In the genomic region with DNA sequence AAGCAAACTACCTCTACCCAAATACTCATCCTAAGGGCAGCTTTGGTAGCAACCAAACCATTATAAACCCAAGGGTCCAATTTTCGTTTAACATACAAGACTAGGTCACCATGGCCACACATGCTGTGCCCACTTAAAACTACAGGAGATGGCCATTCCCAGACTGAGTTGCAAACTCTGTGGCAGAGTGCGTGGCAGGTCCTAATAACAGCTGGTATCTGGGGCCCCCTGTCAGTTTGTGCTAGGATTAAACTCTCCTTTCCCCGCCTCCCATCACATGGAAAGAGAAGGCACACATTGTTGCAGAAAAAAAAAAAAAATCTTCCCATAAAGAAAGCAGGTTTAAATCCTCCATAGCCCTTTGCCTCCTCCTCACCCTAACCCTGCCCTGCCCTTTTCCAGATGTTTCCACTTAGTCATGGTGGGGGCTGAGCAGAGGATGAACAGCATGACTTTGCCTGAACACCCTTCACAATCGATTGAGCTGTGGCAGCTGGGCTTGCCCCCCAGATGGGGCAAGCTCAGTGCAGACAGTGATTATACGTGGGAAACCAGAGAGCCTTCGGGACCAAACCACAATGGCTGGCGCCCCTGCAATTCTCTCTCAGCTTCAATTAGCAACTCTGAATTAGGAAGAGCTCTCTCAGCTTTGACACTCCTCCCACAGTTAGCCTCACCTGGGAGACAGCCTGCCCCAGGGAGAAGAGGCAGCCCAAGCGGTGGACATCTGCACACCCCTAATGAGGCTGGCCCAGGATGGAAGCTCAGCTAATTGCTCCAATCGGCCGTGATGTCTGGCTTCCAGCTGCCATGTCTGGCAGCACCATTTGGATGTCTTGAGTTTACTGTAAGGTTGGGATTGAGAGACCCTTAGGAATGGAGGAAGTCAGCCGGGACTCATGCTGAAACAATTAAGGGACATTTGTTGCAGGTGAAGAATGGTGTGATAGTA, we compare ENCODE assay signal across 9 mouse cellular contexts.
DNase-seq lines count a peak whose midpoint lies in the region; ATAC-seq and TF ChIP-seq lines count a peak whose summit lies in the region.
"Had no signal": no experiment of that assay in that cellular context is flagged by ENCODE, and none has a peak within 500 bp of the region (broad histone marks: within the 10 kb centered on the region; RNA-seq: fewer than 3 reads in every experiment).

No protein-coding gene starts in this region.

- no peak overlapping the region for H3K4me2 ChIP-seq in forebrain, embryonic 11.5 days (ENCODE audit: low read depth, low read length, severe bottlenecking)
- no peak overlapping the region for H3K4me2 ChIP-seq in hindbrain, postnatal 0 days (ENCODE audit: low read depth, low read length)
- H3K4me2 ChIP-seq in neural tube, embryonic 13.5 days = no peak overlapping the region
- H3K4me2 ChIP-seq: lung, embryonic 15.5 days had no signal

- H3K9ac ChIP-seq in forebrain, embryonic 11.5 days (ENCODE audit: low read length) = no peak overlapping the region
- H3K9ac ChIP-seq in hindbrain, postnatal 0 days (replicated peaks; ENCODE audit: low read length) = no peak overlapping the region
- H3K9ac ChIP-seq in neural tube, embryonic 13.5 days = no peak overlapping the region
- H3K9ac ChIP-seq: lung, embryonic 15.5 days had no signal

- ATAC-seq in forebrain, embryonic 11.5 days (replicated peaks; ENCODE audit: low FRiP score) = peak; percentile 82
- peak; percentile 83 for ATAC-seq in hindbrain, postnatal 0 days
- ATAC-seq in neural tube, embryonic 13.5 days (ENCODE audit: low read depth) = peak; percentile 83

- H3K27me3 ChIP-seq in forebrain, embryonic 11.5 days (ENCODE audit: control insufficient read depth, insufficient read depth, low read length) = no peaks in the 10 kb centered on the region
- no peaks in the 10 kb centered on the region for H3K27me3 ChIP-seq in hindbrain, postnatal 0 days (ENCODE audit: insufficient read depth, low read length)
- H3K27me3 ChIP-seq in neural tube, embryonic 13.5 days = no peaks in the 10 kb centered on the region
- H3K27me3 ChIP-seq: lung, embryonic 15.5 days had no signal

- peak overlapping the region; percentile 46; the same call in 1 of the 2 replicates for H3K27ac ChIP-seq in forebrain, embryonic 11.5 days (ENCODE audit: low read depth, low read length)
- no peak overlapping the region for H3K27ac ChIP-seq in hindbrain, postnatal 0 days
- peak overlapping the region; percentile 25 for H3K27ac ChIP-seq in neural tube, embryonic 13.5 days (replicated peaks)
- H3K27ac ChIP-seq: lung, embryonic 15.5 days had no signal

- H3K9me3 ChIP-seq in forebrain, embryonic 11.5 days (ENCODE audit: control insufficient read depth, low read length) = no peaks in the 10 kb centered on the region
- H3K9me3 ChIP-seq in hindbrain, postnatal 0 days (ENCODE audit: low read length) = no peaks in the 10 kb centered on the region
- no peaks in the 10 kb centered on the region for H3K9me3 ChIP-seq in neural tube, embryonic 13.5 days
- H3K9me3 ChIP-seq: lung, embryonic 15.5 days had no signal

- peak; percentile 25 for DNase-seq in gastrocnemius, adult 18-20 months (ENCODE audit: low spot score)
- no peak for DNase-seq in gastrocnemius, postnatal 10 days
- DNase-seq in forebrain, embryonic 11.5 days (ENCODE audit: low spot score) = peak; percentile 61
- peak; percentile 64 for DNase-seq in hindbrain, postnatal 0 days (ENCODE audit: low spot score)
- no peak for DNase-seq in left cerebral cortex, postnatal 25 days (ENCODE audit: low spot score in 2 of 2)
- no peak for DNase-seq in ovary, postnatal 36 days (ENCODE audit: low spot score)
- DNase-seq in kidney, adult 8-10 months = no peak

- no peaks in the 10 kb centered on the region for H3K36me3 ChIP-seq in forebrain, embryonic 11.5 days (ENCODE audit: control insufficient read depth, insufficient read depth, low read length)
- H3K36me3 ChIP-seq in hindbrain, postnatal 0 days (ENCODE audit: insufficient read depth, low read length) = no peaks in the 10 kb centered on the region
- H3K36me3 ChIP-seq in neural tube, embryonic 13.5 days = no peaks in the 10 kb centered on the region
- H3K36me3 ChIP-seq: lung, embryonic 15.5 days had no signal

- TF ChIP-seq CTCF in hindbrain, postnatal 0 days (IDR thresholded peaks at IDR 0.05; ENCODE audit: low read depth) = no peak

- intact Hi-C loops in left cerebral cortex, postnatal 25 days (cut with DNase I) = no loop called here

- 32% methylated on average over 11 of the region's 11 CpGs for WGBS in forebrain, embryonic 11.5 days
- WGBS in hindbrain, postnatal 0 days = 35% methylated on average over 11 of the region's 11 CpGs
- 33% methylated on average over 11 of the region's 11 CpGs for WGBS in neural tube, embryonic 13.5 days

- no peaks in the 10 kb centered on the region; the same call in 1 of the 2 replicates for H3K4me1 ChIP-seq in forebrain, embryonic 11.5 days (replicated peaks; ENCODE audit: control insufficient read depth, insufficient read depth, low read length)
- H3K4me1 ChIP-seq in hindbrain, postnatal 0 days (ENCODE audit: insufficient read depth, low read length) = peaks cover 6% of the 10 kb centered on the region; the same call in 1 of the 2 replicates
- peaks cover 8% of the 10 kb centered on the region; the same call in 1 of the 2 replicates for H3K4me1 ChIP-seq in neural tube, embryonic 13.5 days (replicated peaks)
- H3K4me1 ChIP-seq: lung, embryonic 15.5 days had no signal

- H3K4me3 ChIP-seq in forebrain, embryonic 11.5 days (ENCODE audit: low read depth, low read length) = no peak overlapping the region
- no peak overlapping the region for H3K4me3 ChIP-seq in hindbrain, postnatal 0 days (ENCODE audit: low read length)
- H3K4me3 ChIP-seq in neural tube, embryonic 13.5 days = no peak overlapping the region
- H3K4me3 ChIP-seq: lung, embryonic 15.5 days had no signal

Comparison
In these comparisons a context has a peak if more than half of its experiments do, and no peak if none do; other contexts are left out.
1. DNase-seq: peak in gastrocnemius, adult 18-20 months (single experiment), forebrain, embryonic 11.5 days (single experiment) and hindbrain, postnatal 0 days (single experiment); none in gastrocnemius, postnatal 10 days (single experiment), left cerebral cortex, postnatal 25 days (0 of 2), ovary, postnatal 36 days (single experiment) and kidney, adult 8-10 months (0 of 2).
2. Peak in every context shown above with its lines, with median percentiles within 50 percentile points of each other: ATAC-seq.